Mouse (Mus musculus) brain, adult 10 weeks (tissue): ENCODE results near the gene G6pd2. TPM values are rescaled to one million over a fixed set of nuclear protein-coding genes. Genes with fewer than 3 reads are reported as not detected.

Source experiments
- polyA plus RNA-seq: library from polyadenylated mRNA; stranded (reverse); fragments of 350-450 nt; fragmentation: Illumina TruSeq; extraction: RNeasy Lipid Tissue Mini Kit (QIAGEN cat#74804); gene quantifications from one replicate; pipeline ENCODE4 v1.2.3, GENCODE M21; 2015; ENCODE audit warnings: low read depth, low replicate concordance

G6pd2 gene
- polyA plus RNA-seq = not detected

DNA sequence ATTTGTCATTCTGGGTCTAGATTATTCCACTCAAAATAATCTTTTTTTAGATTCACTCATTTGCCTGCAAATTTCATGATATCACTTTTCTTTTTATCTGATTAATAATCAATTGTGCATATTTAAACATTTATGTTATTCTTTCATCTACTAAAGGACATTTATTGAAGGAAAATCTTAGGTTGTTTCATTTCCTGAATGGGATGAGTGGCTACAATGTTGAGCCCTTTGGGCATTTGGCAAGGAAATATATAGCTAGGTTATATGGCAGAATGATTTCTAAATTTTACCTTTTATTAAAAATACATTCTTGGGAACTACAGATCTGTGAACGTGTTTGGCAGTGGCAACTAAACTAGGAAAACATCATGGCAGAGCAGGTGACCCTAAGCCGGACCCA is at the start of gene G6pd2:
Gene G6pd2, plus strand, starts transcription at position 301 of the 400 bp plus-strand sequence.

